Mouse (Mus musculus) MEL (cell line): Measurements from ENCODE around the gene Arpp21. TPM values are rescaled to one million over a fixed set of nuclear protein-coding genes. Genes with fewer than 3 reads are reported as not detected.

Source experiments
- DNase-seq: peaks from one replicate; pipeline ENCODE4 v3.0.0; 2011; ENCODE audit warnings: low read depth, low spot score
- H3K27ac ChIP-seq: 2 replicates; pipeline ENCODE4 v1.5.1; 2012; ENCODE audit warnings: low read depth, mild to moderate bottlenecking, control low read depth, low read length, moderate library complexity; ENCODE audit not compliant: control insufficient read depth
- H3K27me3 ChIP-seq, 2 experiments: fragments of 150-350 bp in 1 of 2; sonication (generic) in 1 of 2; 2 replicates each; pipeline ENCODE4 v1.6.1; 2012; ENCODE audit warnings: low read length in 2 of 2, mild to moderate bottlenecking in 2 of 2, improper control_type of control experiment in 1 of 2, moderate library complexity in 1 of 2; ENCODE audit not compliant: insufficient read depth in 2 of 2, control insufficient read depth in 1 of 2
- H3K36me3 ChIP-seq, 2 experiments: 2 replicates each; pipeline ENCODE4 v1.6.1; 2012 to 2014; ENCODE audit warnings: low read length in 2 of 2, improper control_type of control experiment in 1 of 2, inconsistent platforms in 1 of 2, mild to moderate bottlenecking in 1 of 2; ENCODE audit not compliant: insufficient read depth in 2 of 2, control insufficient read depth in 1 of 2
- H3K4me1 ChIP-seq, 2 experiments: fragments of 150-350 bp in 1 of 2; sonication (generic) in 1 of 2; 2 replicates each; pipeline ENCODE4 v1.6.1; 2012; ENCODE audit warnings: low read length in 2 of 2, improper control_type of control experiment in 1 of 2, mild to moderate bottlenecking in 1 of 2; ENCODE audit not compliant: insufficient read depth in 2 of 2, control insufficient read depth in 1 of 2
- H3K4me3 ChIP-seq, 2 experiments: fragments of 150-350 bp in 1 of 2; sonication (generic) in 1 of 2; 2 replicates each; pipeline ENCODE4 v1.5.1; 2012; ENCODE audit warnings: low read depth in 2 of 2, low read length in 2 of 2, mild to moderate bottlenecking in 2 of 2, moderate library complexity in 2 of 2, control low read depth in 1 of 2, improper control_type of control experiment in 1 of 2; ENCODE audit not compliant: control insufficient read depth in 1 of 2, insufficient read depth in 1 of 2
- H3K79me2 ChIP-seq: 2 replicates; pipeline ENCODE4 v1.6.1; 2012; ENCODE audit warnings: mild to moderate bottlenecking, low read length, moderate library complexity; ENCODE audit not compliant: control insufficient read depth, poor library complexity, insufficient read depth
- H3K9ac ChIP-seq: 2 replicates; pipeline ENCODE4 v1.6.1; 2012; ENCODE audit warnings: low read depth, mild to moderate bottlenecking, control low read depth, low read length, moderate library complexity; ENCODE audit not compliant: control insufficient read depth, poor library complexity, severe bottlenecking
- H3K9me3 ChIP-seq: fragments of 150-350 bp; sonication (generic); replicated peaks from 2 replicates; pipeline ENCODE4 v1.6.1; 2012; ENCODE audit warnings: mild to moderate bottlenecking, low read length, improper control_type of control experiment, moderate library complexity; ENCODE audit not compliant: insufficient read depth
- CHD2 ChIP-seq: IDR thresholded peaks from 2 replicates; pipeline ENCODE4 v1.6.1; 2011; ENCODE audit warnings: low read length, improper control_type of control experiment
- CTCF ChIP-seq, 3 experiments: IDR thresholded peaks in 2 of 3; conservative IDR thresholded peaks in 1 of 3; 2 replicates each; pipeline ENCODE4 v1.5.1; 2011 to 2012; ENCODE audit warnings: low read length in 3 of 3, low read depth in 2 of 3, mild to moderate bottlenecking in 2 of 3, improper control_type of control experiment in 1 of 3, inconsistent platforms in 1 of 3, mixed read lengths in 1 of 3, moderate library complexity in 1 of 3; ENCODE audit not compliant: control insufficient read depth in 1 of 3, insufficient read depth in 1 of 3, poor library complexity in 1 of 3, severe bottlenecking in 1 of 3
- E2F4 ChIP-seq: IDR thresholded peaks from 2 replicates; pipeline ENCODE4 v1.6.1; 2011; ENCODE audit warnings: low read depth, low read length, improper control_type of control experiment, borderline replicate concordance
- GABPA ChIP-seq: IDR thresholded peaks from 2 replicates; pipeline ENCODE4 v1.6.1; 2012; ENCODE audit warnings: low read depth, mild to moderate bottlenecking, inconsistent platforms, low read length, improper control_type of control experiment, moderate library complexity
- GATA1 ChIP-seq: IDR thresholded peaks from 2 replicates; pipeline ENCODE4 v1.6.1; 2011; ENCODE audit warnings: low read depth, low read length, improper control_type of control experiment
- KAT2A ChIP-seq: conservative IDR thresholded peaks from 2 replicates; pipeline ENCODE4 v1.6.1; 2012; ENCODE audit warnings: low read depth, low read length, improper control_type of control experiment, inconsistent platforms
- MAFK ChIP-seq: IDR thresholded peaks from 2 replicates; pipeline ENCODE4 v1.6.1; 2011; ENCODE audit warnings: low read depth, mild to moderate bottlenecking, low read length, improper control_type of control experiment, borderline replicate concordance
- MXI1 ChIP-seq: IDR thresholded peaks from 2 replicates; pipeline ENCODE4 v1.6.1; 2011; ENCODE audit warnings: mild to moderate bottlenecking, low read depth, low read length, improper control_type of control experiment
- MYB ChIP-seq: IDR thresholded peaks from 2 replicates; pipeline ENCODE4 v1.6.1; 2011; ENCODE audit warnings: mild to moderate bottlenecking, low read depth, low read length, improper control_type of control experiment
- NELFE ChIP-seq: IDR thresholded peaks from 2 replicates; pipeline ENCODE4 v1.6.1; 2011; ENCODE audit warnings: low read depth, low read length, improper control_type of control experiment
- NRF1 ChIP-seq: IDR thresholded peaks from 2 replicates; pipeline ENCODE4 v1.6.1; 2014; ENCODE audit warnings: low read depth, mild to moderate bottlenecking, inconsistent platforms, low read length, improper control_type of control experiment, moderate library complexity; ENCODE audit not compliant: poor library complexity, insufficient read depth, severe bottlenecking
- POLR2A ChIP-seq, 2 experiments: IDR thresholded peaks; 2 replicates each; pipeline ENCODE4 v1.6.1; 2011 to 2012; ENCODE audit warnings: low read length in 2 of 2, mild to moderate bottlenecking in 2 of 2, control low read depth in 1 of 2, improper control_type of control experiment in 1 of 2, low read depth in 1 of 2, moderate library complexity in 1 of 2; ENCODE audit not compliant: control insufficient read depth in 1 of 2, insufficient read depth in 1 of 2, poor library complexity in 1 of 2
- POLR2AphosphoS2 ChIP-seq: IDR thresholded peaks from 2 replicates; pipeline ENCODE4 v1.6.1; 2011; ENCODE audit warnings: low read length, improper control_type of control experiment
- RAD21 ChIP-seq: IDR thresholded peaks from 2 replicates; pipeline ENCODE4 v1.6.1; 2011; ENCODE audit warnings: mild to moderate bottlenecking, low read depth, low read length, improper control_type of control experiment
- SMC3 ChIP-seq: IDR thresholded peaks from 2 replicates; pipeline ENCODE4 v1.6.1; 2011; ENCODE audit warnings: low read depth, low read length, improper control_type of control experiment
- USF1 ChIP-seq: IDR thresholded peaks from 2 replicates; pipeline ENCODE4 v1.6.1; 2014; ENCODE audit warnings: low read depth, mild to moderate bottlenecking, inconsistent platforms, low read length, improper control_type of control experiment, moderate library complexity
- USF2 ChIP-seq, 2 experiments: IDR thresholded peaks; 2 replicates each; pipeline ENCODE4 v1.6.1; 2011 to 2012; ENCODE audit warnings: improper control_type of control experiment in 2 of 2, low read length in 2 of 2, borderline replicate concordance in 1 of 2, inconsistent platforms in 1 of 2, low read depth in 1 of 2, mild to moderate bottlenecking in 1 of 2; ENCODE audit not compliant: insufficient read depth in 1 of 2
- ZC3H11A ChIP-seq: IDR thresholded peaks from 2 replicates; pipeline ENCODE4 v1.6.1; 2012; ENCODE audit warnings: low read depth, mild to moderate bottlenecking, inconsistent platforms, low read length, improper control_type of control experiment
- ZMIZ1 ChIP-seq: IDR thresholded peaks from 2 replicates; pipeline ENCODE4 v1.6.1; 2012; ENCODE audit warnings: low read depth, mild to moderate bottlenecking, inconsistent platforms, low read length, improper control_type of control experiment, moderate library complexity
- polyA plus RNA-seq, 2 experiments: library from polyadenylated mRNA; stranded (reverse) in 1 of 2; unstranded in 1 of 2; fragments of >175 nt in 1 of 2; fragments of >200 nt in 1 of 2; gene quantifications; 2 replicates each; pipeline versions ENCODE4 v1.2.1 to v1.2.4; 2012; ENCODE audit warnings: low replicate concordance in 2 of 2, low read depth in 1 of 2; ENCODE audit not compliant: insufficient read length in 2 of 2, insufficient read depth in 1 of 2, missing spikeins in 1 of 2
- total RNA-seq: library from RNA; depleted of rRNA; stranded (reverse); fragments of 300-350 nt; gene quantifications from 2 replicates; pipeline ENCODE4 v1.2.3, GENCODE M21; 2012

The Arpp21 gene
- total and polyA plus RNA-seq, 3 experiments = 0.10 to 0.12 TPM; not detected in 1

DNA sequence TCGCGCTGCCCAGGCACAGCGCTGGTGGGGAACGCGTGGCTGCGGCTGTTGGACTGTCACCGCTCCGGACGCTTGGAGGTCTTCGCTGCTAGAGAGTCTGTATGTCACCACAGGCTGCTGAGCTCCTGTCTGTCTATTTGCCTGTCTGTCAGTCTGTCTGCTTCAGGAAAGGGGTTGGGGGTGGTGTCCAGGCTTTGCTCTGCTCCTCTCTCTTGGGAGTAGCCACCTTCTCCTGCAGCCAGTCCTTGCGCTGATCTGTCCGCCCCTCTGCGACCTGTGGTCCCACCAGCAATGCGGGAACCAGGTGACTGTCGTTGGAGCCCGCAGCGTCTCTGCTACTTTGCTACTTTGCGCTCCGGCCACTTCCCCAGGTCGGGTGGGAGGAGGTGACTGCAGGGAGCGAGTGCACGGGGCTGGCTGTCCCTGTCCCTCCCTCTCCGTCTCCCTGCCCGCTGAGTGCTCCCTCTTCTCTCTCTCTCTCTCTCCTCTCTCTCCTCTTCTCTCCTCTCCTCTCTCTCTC, 1.2 kb downstream of the Arpp21 start:
- Histone ChIP-seq H3K36me3 (no peaks in the 10 kb centered on the region), H3K4me3 (no peak overlapping the region), H3K9ac (no peak overlapping the region), H3K27me3 (no peaks in the 10 kb centered on the region), H3K9me3 (no peaks in the 10 kb centered on the region), H3K4me1 (no peaks in the 10 kb centered on the region), H3K27ac (no peak overlapping the region), H3K79me2 (no peaks in the 10 kb centered on the region)
- DNase-seq = no peak
- TF ChIP-seq USF2 (IDR thresholded peaks at IDR 0.05; ENCODE audit: borderline replicate concordance in 1 of 2, insufficient read depth in 1 of 2, low read depth in 1 of 2, low read length in 2 of 2) = no peak
- no peak for TF ChIP-seq ZC3H11A
- TF ChIP-seq MYB = no peak
- no peak for TF ChIP-seq E2F4
- TF ChIP-seq CHD2 = no peak
- no peak for TF ChIP-seq CTCF (IDR thresholded peaks at IDR 0.05 in 2 of 3, conservative IDR thresholded peaks at IDR 0.05 in 1 of 3; ENCODE audit: control insufficient read depth in 1 of 3, insufficient read depth in 1 of 3, low read depth in 2 of 3, low read length in 3 of 3, poor library complexity in 1 of 3, severe bottlenecking in 1 of 3)
- no peak for TF ChIP-seq SMC3
- no peak for TF ChIP-seq MAFK
- TF ChIP-seq POLR2A (IDR thresholded peaks at IDR 0.05; ENCODE audit: control insufficient read depth in 1 of 2, insufficient read depth in 1 of 2, low read depth in 1 of 2, low read length in 2 of 2, poor library complexity in 1 of 2) = no peak
- TF ChIP-seq POLR2AphosphoS2 = no peak
- no peak for TF ChIP-seq MXI1
- no peak for TF ChIP-seq KAT2A
- TF ChIP-seq GATA1 = no peak
- no peak for TF ChIP-seq ZMIZ1
- no peak for TF ChIP-seq RAD21
- no peak for TF ChIP-seq GABPA
- TF ChIP-seq NELFE = no peak
- TF ChIP-seq USF1 = no peak
- no peak for TF ChIP-seq NRF1

DNA sequence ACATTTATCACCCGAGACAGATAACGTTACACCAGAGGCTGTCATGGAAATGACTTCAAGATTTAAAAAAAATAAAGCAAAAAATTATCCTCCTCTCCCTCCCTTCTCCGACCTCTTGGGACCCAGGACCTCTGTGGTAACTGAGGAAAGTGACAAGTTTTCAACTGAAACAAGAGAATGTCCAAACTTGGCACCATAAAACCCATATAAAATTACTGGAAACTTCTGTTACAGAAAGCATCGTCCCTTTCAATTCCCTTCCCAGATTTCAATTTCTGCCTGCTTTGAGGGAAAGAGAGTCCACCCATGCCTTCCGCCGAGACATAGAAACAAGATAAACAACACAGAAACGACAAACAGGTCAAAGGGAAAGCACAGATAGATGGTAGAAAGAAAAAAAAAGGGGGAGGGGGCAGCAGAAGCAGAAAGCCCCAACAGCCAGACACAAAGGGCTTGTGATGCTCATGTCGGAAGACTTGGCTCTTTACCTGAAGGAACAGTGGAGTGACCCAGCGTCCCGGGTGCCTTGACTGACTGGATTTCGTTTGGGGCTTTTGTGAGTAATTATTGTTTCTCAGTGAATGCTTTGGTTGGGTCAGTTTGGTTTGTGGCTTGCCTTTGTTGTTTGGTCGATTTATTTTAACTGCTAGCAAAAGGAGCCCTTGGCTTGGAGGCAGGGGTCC, 1.8 kb downstream of the Arpp21 start:
- Histone ChIP-seq H3K4me3 (no peak overlapping the region), H3K79me2 (no peaks in the 10 kb centered on the region), H3K36me3 (no peaks in the 10 kb centered on the region), H3K4me1 (no peaks in the 10 kb centered on the region), H3K27me3 (no peaks in the 10 kb centered on the region), H3K9me3 (no peaks in the 10 kb centered on the region), H3K27ac (no peak overlapping the region), H3K9ac (no peak overlapping the region)
- TF ChIP-seq NRF1 (no peak), KAT2A (no peak)
- no peak for DNase-seq
